Mouse (Mus musculus) hindlimb bud, embryonic 11.5 days (tissue): Measurements from ENCODE around the gene Jak3.

ENCODE experiments used
- DNase-seq: peaks from one replicate; pipeline ENCODE4 v3.0.0-alpha.2; 2012; ENCODE audit warnings: low read depth, low spot score; ENCODE audit errors: extremely low spot score

Jak3 gene

DNA sequence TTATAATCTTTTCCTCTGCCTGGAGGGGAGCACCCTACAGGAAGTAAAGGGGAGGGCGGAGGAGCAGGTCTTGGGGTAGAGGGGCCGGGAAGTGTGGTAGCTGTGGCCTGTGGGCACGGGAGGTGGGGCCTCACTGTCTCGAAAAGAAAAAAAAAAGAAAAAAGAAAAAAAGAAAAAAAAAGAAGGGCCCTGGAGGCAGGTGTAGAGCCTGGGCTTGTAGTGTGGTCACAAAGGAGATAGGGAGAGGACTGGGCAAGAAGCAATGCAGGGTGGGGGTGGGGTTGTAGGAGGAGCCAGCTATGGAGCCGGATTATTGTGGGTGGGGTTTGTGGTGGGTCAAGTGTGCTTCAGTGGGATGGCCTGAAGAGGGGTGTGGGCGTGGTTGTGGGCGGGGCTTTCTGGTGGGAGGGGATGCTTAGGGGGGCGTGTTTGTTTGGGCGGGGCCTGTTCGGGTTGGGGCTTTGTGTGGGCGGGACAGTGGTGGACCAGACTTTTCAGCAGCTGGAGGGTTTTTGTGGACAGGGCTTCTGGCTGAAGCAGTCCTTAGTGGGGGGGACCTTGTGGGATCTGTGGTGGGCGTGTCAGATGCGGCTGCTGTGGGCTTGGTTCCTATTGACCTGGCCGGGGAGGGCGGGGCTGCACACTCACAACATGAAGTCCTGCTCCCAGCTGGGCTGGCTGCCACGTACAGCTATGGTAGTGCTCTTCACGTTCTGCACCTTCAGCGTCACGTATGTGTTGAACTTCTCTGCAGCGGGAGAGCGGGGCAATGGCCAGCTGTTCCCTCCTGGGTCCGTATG, 10.6 kb upstream of the Jak3 start:
- DNase-seq = no peak

DNA sequence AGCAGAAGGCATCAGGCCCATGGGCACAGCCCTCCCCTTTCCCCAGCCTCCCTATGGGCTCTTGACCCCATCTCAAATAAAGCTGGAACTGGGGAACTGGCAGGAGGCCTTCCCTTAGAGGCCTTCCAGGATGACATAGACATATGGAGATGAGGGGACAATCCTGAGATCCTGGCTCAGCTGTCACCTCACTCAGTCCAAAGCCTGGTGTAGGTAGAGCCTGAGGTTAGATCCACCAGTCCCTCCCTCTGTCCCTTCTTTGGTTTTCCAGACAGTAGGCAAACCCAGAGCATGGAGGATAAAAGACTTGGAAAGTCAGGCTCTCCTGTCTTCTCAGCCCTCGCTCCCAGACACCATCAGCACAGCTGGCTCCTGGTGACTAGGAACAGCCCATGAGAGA, 9.2 kb upstream of the Jak3 start:
- no peak for DNase-seq

DNA sequence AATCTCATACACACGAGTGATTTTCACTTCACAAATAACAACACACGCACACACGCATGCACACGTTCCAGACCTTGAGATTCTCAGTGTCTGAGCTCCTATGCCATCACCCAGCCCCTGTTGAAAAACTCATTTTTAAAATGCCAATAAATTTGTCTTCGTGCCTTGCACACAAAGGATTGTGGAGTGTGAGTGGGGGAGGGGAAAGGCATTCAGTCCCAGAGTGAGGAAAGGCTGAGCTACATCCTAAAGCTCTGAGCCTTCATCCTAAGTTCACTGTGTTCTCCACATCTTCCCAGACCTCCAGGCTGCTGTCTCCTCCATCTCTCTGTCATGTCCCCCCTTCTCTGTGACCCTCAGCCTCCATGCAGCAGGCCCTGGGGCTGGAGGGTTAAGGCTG, 8.8 kb upstream of the Jak3 start:
- DNase-seq = no peak

DNA sequence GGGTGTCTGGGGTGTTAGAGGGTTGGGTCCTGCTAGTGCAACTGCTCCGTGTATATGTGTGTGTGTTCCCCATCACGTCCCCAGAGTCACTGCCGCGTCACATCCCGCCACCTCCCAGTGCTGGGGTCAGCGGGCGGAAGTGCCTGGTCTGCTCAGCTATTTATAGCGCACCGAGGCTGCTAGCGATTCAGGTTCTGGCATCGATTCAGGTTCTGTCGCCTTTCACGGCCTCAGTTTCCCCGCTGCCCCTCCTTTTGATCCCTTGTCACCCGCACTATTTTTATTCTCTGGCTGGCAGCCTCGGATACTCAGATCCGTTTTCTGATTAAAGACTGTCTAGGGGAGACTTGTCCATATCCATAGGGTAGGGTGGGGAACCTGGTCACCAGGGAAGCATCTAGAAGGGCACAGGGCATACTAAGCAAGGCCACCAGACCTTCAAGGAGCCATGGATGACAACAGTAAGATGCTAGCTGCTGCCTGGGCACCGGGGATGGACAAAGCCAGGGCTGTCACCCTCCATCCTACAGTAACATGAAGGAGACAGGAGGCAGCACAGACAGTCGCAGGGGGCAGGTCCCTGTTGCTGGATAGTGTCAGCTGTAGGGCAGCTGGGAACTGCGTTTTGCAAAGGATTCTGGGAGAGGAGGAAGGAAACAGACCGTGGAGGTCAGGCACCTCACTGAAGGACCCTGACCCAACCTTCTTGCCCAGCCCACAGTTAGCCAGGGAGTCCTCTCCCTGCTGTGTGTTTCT, 7.7 kb upstream of the Jak3 start:
- no peak for DNase-seq

DNA sequence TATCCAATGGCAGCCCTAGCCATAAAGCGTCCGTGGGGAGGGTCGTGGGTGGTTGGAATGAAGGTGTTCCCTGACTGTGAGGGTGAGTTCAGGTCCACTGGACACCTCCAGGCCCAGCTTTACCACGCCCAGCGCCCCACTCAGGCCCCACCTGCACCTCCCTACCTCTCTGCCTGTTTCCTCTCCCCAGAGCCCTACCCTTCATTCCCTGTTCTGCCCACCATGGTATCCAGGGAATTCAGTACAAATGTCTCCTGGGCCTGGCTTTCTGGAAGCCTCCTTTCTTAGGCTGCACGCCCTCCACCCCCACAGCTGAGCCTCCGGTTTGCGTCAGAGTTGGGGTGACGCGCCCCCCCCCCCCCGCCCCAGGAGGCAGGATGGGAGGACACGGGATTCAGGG, 5.9 kb upstream of the Jak3 start:
- no peak for DNase-seq

DNA sequence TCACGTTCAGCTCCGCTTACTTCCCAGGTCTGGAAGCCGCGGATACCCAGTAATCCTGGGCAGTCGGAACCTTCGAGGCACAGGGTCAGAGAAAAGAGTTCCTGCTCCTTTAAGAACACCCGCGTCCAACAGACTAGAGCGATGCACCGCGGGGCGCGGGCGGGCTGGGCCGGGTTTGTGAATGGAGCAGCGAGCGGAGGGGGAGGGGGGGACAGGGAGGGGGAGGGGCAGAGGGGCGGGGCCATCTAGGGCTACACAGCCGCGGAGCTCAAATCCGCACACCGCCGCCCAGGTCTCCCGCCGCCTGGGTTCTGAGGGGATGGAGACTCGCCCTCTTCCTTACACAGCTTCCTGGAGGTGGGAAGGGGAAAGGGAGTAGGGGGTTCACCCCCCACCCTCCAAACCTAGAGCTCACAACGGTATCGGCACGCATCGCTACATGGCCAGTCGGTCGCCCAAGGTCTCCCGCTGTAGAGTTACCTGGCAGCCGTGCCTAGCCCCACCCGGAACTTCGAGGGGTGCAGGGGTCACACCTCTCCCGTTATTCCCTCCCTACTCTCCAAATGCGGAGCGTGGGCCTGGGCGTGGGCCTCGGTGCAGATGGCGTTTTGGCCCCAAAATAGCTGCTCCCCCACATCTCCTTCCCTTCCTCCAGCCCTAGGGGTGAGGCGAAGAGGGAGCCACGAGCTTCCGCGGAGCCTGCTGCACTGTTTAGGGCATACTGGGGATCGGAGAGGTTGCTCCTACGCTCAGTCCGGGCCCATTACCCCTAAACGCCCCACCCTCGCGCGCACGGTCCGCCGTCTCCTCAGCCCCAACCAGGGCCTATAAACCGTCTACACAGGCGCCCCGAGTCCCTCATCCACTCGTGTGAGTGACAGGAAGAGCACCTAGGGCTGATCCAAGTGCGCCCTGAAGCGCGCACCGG, 5.2 kb upstream of the Jak3 start:
- no peak for DNase-seq

DNA sequence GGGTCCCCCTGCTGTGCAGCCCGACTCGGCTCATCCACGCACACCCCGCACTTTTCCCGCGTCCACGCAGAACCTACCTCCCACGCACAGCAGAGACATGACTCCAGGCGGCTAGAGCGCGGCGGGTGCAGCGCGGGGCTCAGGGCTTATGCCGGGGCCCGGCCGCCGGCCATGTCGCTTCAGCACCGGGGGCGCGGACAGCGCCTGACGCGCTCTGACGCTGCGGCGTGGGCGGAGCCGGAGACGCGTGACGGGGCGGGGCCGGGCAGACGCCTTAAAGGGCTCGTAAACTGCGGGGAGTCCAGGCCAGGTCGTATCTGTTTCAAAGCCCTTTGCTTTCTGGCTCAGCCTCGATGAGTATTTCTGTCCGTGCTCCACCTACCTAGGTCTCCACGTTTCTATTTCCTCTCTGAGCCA, 4.5 kb upstream of the Jak3 start, which contains the start of gene Unc13a:
Unc13a (minus strand) TSS at position 209 of the 417 bp plus-strand sequence.
- DNase-seq = peak; percentile 49

DNA sequence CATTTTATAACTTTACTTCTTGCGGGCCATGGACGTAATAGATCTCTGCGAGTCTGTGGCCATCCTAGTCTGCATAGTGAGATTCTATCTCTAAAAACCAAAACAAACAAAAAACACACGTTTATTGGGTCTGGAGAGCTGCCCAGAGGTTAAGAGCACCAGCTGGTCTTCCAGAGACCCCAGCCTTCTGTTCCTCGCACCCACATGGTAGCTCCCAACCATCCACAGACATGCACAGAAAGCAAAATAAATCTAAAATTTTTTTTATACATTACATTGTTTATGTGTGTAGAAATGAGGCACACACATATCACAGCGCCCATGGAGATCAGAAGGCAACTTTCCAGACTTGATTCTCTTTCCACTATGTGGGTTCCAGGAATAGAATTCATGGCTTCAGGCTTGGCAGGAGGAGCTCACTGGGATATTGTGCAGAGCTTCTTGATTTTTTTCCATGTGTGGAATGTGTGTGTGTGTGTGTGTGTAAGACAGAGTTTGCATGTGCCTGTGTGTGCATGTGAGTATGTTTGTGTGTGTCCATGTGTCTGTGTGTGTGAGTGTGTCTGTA, 3.8 kb upstream of the Jak3 start:
- no peak for DNase-seq

DNA sequence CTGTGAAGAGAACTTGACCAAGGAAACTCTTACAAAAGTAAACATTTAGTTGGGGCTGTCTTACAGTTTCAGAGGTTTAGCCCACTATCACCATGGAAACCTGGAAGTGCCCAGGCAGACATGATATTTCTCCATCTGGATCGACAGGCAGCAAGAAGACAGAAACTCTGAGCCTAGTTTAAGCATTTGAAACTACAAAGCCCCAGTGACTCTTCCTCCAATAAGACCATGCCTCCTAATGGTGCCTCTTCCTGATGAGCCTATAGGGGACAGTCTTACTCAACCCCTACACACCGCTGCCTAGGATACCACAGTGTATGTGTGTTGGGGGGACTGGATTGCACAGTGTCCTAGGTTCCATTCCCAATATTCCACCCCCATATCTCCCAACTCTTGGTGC, 2.0 kb upstream of the Jak3 start:
- no peak for DNase-seq

DNA sequence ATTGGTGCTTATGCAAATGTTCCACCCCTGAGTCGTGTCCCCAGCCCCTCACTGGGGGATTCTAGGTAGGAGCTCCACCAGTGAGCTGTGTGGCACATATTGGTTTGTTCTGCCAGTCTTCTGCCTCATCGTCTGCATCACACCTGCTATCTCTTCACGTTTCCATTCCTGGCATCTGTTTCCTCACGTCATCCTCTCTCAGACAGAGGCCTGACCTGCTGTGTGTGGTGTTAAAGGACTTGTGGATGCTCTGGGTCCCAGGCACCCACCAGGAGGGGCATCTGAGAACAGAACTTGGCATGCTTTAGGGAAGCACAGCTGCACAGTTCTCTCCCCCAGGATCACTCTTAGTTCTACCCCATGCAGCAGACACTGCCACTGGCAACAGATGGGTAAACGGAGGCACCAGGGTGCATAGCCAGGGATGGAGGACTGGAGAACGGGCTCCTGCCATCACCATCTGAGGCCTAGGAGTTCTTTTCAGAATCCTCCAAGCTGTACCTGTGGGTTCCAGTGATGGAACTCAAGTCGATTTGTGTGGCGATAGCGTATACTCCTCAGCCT, 558 bp upstream of the Jak3 start:
- no peak for DNase-seq

DNA sequence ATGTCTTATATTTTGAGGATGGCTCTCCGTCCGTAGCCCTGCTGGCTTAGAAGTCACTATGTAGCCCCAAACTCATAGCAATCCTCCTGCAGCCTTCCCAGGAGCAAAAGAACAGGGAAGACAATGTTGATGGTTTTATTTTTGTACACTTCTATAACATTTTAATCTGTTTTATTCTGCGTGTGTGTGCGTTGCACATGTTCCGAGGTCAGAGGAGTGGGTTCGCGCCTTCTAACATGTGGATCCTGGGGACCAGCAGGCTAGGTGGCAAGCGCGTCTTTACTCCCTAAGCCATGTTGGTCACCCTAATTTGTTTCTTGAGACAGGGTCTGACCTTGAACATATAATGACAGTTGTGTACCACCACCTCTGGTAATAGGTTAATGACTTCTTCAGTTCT, 707 bp downstream of the Jak3 start:
- no peak for DNase-seq

DNA sequence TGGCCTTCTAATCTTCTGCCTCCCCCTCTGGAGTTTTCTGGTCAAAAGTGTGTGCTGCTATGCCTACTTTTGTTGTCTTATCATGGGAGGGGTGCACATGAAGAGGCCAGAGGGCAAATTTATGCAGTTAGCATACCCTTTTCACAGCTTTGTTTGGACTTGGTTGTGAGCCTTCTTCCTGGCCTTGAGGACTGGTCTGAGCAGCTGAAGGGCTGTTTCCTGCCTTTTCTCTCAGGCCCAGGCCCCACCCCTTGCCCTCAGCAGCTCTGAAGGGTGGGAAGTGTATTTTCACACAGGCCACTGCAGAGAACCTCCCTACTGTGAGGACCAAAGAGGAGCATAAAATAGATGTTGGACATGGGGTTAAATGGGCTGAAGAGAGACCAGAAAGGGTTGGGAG, 1.5 kb downstream of the Jak3 start:
- DNase-seq = no peak

DNA sequence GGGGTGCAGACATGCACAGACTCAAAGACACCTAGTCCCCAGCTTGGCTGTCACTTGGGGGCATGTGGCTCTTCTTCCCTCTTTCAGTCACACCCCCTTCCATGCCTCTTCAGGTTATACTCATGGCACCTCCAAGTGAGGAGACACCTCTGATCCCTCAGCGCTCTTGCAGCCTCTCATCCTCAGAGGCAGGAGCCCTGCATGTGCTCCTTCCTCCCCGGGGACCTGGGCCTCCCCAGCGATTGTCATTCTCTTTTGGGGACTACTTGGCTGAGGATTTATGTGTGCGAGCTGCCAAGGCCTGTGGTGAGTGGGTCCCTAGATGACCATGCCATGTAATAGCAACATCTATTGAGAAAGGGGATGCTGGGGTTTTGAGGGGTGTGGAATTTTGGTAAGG, 2.1 kb downstream of the Jak3 start:
- no peak for DNase-seq

DNA sequence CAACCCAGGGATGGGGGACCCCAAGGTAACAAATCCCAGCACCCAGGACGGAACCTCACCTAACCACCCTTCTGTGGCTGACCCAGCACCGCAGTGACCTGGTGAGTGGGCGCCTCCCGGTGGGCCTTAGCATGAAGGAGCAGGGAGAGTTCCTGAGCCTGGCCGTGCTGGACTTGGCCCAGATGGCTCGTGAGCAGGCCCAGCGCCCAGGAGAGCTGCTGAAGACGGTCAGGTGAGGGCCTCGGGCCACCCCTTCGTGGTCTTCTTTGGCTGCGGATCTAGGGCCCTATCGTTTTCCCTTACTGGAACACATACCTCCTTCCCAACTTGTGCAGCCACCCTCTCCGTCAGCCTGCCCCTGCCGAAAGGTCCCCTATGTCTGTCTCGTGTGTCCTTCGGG, 3.0 kb downstream of the Jak3 start:
- DNase-seq = no peak

DNA sequence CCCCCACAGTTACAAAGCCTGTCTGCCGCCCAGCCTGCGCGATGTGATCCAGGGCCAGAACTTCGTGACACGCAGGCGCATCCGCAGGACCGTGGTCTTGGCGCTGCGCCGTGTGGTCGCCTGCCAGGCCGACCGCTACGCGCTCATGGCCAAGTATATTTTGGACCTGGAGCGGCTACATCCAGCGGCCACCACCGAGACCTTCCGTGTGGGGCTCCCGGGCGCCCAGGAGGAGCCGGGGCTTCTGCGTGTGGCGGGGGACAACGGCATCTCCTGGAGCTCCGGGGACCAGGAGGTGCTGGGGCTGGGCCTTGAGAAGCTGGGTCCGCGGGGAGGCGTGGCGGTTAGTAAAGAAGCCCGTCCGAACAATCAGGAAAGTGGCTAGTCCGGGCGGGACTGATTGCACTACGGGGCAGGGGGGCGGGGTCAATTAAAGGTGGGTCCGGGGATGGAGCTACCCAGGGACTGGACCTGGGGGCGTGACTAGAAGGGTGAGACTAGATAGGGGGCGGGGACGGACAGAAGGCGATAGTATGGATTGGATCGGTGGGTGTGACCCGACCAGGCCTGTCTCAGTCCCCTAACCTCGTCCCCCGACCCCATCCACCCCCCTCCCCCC, 3.6 kb downstream of the Jak3 start:
- no peak for DNase-seq

DNA sequence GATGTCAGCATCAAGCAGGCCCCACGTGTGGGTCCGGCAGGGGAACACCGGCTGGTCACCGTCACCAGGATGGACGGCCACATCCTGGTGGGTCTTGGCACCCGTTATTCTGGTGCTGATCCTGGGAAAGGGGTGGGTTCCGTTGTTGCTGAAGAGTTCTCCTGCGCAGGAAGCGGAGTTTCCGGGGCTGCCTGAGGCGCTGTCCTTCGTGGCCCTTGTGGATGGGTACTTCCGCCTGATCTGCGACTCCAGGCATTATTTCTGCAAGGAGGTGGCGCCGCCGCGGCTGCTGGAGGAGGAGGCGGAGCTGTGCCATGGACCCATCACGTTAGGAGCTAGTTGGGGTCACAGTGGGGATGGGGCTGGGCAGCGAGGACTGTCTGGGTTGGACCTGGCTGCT, 4.4 kb downstream of the Jak3 start:
- DNase-seq = no peak

DNA sequence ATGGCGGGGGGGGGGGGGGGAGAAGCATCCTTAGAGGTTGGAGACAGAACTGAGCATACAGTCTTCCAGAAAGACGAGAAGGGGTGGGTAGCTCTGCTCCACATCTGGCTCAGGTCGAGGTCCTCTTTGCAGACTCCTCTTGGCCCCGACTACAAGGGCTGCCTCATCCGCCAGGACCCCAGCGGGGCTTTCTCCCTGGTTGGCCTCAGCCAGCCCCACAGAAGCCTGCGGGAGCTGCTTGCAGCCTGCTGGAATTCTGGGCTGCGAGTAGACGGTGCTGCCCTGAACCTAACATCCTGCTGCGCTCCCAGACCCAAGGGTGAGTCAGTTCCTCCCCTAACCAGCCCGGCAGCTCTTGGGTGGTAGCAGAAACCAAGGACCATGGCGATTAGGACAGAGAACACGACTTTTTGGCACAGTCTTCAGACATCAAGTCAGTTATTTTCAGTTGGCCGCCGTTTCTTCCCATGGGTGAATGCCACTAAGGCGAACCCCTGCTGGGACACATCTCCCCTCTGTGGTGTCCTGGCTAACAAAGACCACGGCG, 5.3 kb downstream of the Jak3 start:
- DNase-seq = no peak

DNA sequence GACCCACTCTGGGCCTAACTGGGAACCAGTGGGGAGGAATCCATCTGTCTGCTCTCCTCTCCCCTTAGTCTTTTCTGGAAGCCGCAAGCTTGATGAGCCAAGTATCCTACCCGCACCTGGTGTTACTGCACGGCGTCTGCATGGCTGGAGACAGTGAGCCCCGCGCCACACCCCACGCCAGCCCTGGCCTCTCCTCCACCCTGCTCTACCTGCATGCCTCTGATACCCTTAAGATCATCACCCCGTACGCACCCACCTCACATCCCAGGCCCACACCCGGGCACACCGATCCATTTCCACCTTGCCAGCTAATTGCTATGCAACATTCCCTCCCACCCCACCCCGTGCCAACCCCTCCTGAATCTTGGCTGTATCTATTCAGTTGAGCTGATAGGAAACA, 6.7 kb downstream of the Jak3 start:
- no peak for DNase-seq

DNA sequence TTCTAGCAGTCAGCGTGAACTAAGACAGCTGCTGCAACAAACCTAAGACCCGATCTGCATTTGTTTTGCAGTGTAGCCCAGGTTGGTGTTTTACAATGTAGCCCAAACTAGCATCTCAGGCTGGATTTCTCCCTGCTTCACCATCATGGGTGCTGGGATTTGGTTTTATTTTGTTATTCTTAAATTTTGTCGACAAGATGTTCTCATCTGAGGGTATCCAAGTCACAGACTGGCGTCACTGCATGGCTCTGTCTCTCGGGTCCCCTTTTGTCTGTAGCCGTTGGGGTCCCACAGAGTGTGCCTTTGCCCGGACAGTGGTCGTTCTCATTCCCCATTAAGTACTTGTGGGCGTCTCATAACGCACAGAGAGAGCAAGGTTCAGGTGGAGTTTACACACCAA, 8.6 kb downstream of the Jak3 start:
- no peak for DNase-seq

DNA sequence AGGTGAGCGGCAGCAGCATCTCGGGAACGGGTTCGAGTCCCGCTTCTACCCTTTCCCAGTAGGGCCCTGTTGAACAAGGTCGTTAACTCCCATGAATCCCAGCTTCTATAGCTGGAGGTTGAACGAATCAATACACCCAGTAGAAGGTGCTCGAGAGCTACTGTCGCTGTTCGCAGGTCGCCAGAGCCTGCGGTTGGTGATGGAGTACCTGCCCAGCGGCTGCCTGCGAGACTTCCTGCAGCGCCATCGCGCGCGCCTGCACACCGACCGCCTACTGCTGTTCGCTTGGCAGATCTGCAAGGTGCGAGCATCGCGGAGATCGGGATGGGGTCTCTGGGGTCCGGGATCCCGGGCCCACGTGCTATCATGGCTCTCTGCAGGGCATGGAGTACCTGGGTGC, 9.5 kb downstream of the Jak3 start:
- DNase-seq = no peak
